ENCODE assay signal across 16 mouse cellular contexts in the genomic region with DNA sequence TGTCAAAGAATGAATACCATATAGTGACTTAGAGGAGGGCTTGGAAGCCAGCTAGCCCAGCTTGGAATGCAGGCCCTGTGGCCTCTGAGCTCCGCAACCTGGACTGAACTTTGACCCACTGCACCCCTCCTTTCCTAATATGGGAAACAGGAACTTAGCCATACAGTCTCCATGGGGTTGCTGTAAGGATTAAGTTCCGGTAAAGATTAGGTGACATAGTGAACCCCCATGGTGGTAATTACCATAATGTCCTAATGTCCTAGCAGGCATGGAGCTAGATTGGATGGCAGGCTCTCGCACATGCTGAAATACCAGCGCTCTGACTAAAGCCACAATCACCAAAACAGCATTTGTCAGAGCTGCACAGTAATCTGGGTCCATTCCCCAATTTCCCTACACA.
"Had no signal": no experiment of that assay in that cellular context is flagged by ENCODE, and none has a peak within 500 bp of the region (broad histone marks: within the 10 kb centered on the region; RNA-seq: fewer than 3 reads in every experiment).

No protein-coding gene starts in this region.

- H3K27ac ChIP-seq: kidney, postnatal 0 days; liver, embryonic 14.5 days; midbrain, embryonic 10.5 days; midbrain, embryonic 15.5 days; neural tube, embryonic 13.5 days had no signal

- H3K4me2 ChIP-seq: limb, embryonic 13.5 days; midbrain, embryonic 15.5 days; neural tube, embryonic 13.5 days had no signal

- H3K4me3 ChIP-seq: limb, embryonic 13.5 days; midbrain, embryonic 10.5 days; midbrain, embryonic 15.5 days; neural tube, embryonic 13.5 days had no signal

- H3K9me3 ChIP-seq: limb, embryonic 13.5 days; midbrain, embryonic 10.5 days; midbrain, embryonic 15.5 days; neural tube, embryonic 13.5 days had no signal

- H3K4me1 ChIP-seq: midbrain, embryonic 15.5 days had no signal

- H3K9ac ChIP-seq: limb, embryonic 13.5 days; liver, embryonic 14.5 days; midbrain, embryonic 15.5 days; neural tube, embryonic 13.5 days had no signal

- DNase-seq: kidney, adult 11 months; kidney, adult 9 months; kidney, postnatal 36 days; lung, adult 2 months; lung, postnatal 4 days; retina, postnatal 1 day; right cerebral cortex, postnatal 4 days; spleen, adult 18-20 months; thymus, adult 2 months; thymus, postnatal 36 days had no signal

- H3K27me3 ChIP-seq: limb, embryonic 13.5 days; midbrain, embryonic 15.5 days; neural tube, embryonic 13.5 days had no signal

- ATAC-seq: midbrain, embryonic 15.5 days had no signal

- H3K36me3 ChIP-seq: limb, embryonic 13.5 days; midbrain, embryonic 10.5 days; midbrain, embryonic 15.5 days; neural tube, embryonic 13.5 days had no signal
